Mouse (Mus musculus) erythroblast, adult 5-6 weeks (primary cell): ENCODE results near the gene Nol12. TPM values are rescaled to one million over a fixed set of nuclear protein-coding genes. Genes with fewer than 3 reads are reported as not detected.

Experiments
- ATAC-seq: replicated peaks from 2 replicates; pipeline ENCODE4 v1.8.0; 2016; ENCODE audit warnings: moderate number of reproducible peaks, mild to moderate bottlenecking, moderate TSS enrichment, inconsistent platforms; ENCODE audit not compliant: poor library complexity, low FRiP score, severe bottlenecking
- total RNA-seq, 2 experiments: library from RNA; stranded (forward) in 1 of 2; stranded (reverse) in 1 of 2; fragments of 150-400 nt in 1 of 2; fragments of 200-764, 138-1000 nt in 1 of 2; gene quantifications; 2 replicates each; pipeline versions ENCODE4 v1.2.3 to v1.2.4; 2015 to 2017; ENCODE audit warnings: low replicate concordance in 2 of 2

Nol12 gene
- total RNA-seq, 2 experiments from 2014 or later, result 1.5 to 7.6 TPM

GRCm38 (mm10) chr15:78940325-78940724 is 5.6 kb downstream of the Nol12 start:
- no peak for ATAC-seq

GRCm38 (mm10) chr15:78942663-78943062 is 7.9 kb downstream of the Nol12 start:
- peak; percentile 78 for ATAC-seq

- no peak for ATAC-seq
These were observed 11.5 kb downstream of the Nol12 start for GRCm38 (mm10) chr15:78946232-78946631.

DNA sequence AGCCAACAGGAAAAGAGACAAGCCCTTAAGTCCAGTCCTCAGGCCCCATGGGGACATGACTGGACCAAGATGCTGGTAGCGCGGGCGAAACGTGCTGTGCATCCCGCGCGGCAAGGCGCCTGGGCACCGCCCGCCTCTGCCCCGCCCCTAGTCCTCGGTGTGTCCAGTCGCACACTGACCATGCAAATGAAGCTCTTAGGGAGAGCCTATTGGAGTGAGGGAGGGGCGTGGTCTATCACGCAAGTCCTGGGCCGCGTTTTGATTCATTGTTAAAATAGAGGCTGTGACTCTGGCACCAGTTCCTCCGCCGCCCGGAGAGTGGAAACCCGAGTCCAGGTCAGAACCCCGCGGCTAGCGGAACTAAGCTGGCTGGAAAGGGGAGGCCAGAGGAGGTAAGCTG is 12.9 kb downstream of the Nol12 start, which contains the start of gene Triobp:
Gene Triobp, plus strand, starts transcription at position 68 of the 400 bp plus-strand sequence.
- ATAC-seq, result peak; percentile 78

- ATAC-seq, result no peak
These were observed 13.5 kb downstream of the Nol12 start for GRCm38 (mm10) chr15:78948152-78948725.

DNA sequence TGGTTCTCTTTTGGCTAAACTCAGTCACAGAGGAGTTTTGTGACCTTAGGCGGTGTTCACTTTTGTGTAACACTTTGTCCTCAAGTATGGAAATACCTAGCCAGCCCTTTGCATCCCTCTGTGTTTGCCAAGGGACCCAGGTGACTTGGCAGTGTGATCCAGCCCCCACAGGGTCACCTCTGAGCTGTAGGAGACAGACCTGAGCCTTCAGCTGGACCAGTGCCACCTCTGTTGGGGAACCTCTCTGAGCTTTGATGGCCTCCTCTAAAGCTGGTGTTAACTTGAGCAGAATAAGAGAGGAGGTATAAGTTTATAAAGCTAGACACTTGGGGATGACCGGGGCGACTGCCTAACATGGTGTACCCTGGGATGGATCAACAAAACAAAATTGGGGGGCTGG is 14.2 kb downstream of the Nol12 start:
- no peak for ATAC-seq

GRCm38 (mm10) chr15:78955663-78956062 is 20.9 kb downstream of the Nol12 start:
- ATAC-seq, result no peak

GRCm38 (mm10) chr15:78956351-78956750 is 21.6 kb downstream of the Nol12 start:
- peak; percentile 50; the same call in 1 of the 2 replicates for ATAC-seq

GRCm38 (mm10) chr15:78957021-78957420 is 22.3 kb downstream of the Nol12 start:
- ATAC-seq, result no peak

GRCm38 (mm10) chr15:78959537-78959936 is 24.8 kb downstream of the Nol12 start:
- no peak for ATAC-seq

DNA sequence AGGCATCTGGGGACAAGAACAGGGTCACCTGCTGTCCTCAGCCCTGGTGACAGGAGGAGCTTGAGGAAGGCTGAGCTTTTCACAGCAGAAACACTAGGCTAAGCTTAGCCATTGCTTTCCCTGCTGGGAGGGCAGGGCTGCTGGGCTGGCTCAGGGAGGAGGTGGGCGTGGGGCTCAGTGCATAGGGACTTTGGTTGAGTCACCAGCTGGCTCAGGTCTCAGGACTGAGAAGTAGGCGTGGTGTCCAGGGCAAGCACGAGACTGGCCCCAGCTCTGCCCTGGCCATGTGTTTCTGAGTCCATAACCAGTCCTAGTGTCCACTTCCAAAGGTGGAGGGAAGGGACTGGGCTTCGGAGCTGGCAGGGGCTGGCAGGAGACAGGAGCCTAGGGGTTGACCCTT is 25.4 kb downstream of the Nol12 start:
- no peak for ATAC-seq

DNA sequence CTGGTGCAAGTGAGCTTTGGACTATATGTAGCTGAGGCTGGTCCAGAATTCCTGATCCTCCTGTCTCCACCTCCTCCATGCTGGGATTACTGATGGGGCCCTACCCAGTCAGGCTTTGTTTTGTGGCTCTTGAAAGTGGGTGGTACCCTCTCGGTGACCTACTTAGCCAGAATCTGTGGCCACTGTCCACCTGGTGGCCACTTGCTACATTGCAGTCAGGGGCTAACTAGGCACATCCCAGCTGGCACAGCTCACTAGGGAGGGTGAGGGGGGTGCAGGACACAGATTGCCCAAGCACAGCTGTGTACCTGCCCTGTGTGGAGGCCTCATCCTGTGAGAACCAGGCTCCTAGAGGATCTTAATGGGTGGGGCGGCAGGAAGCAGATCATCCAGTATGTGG is 28.2 kb downstream of the Nol12 start:
- peak; percentile 72 for ATAC-seq

GRCm38 (mm10) chr15:78971626-78972025 is 36.9 kb downstream of the Nol12 start:
- ATAC-seq, result no peak

- ATAC-seq, result no peak
These were observed 39.2 kb downstream of the Nol12 start for GRCm38 (mm10) chr15:78973950-78974349.

- no peak for ATAC-seq
These were observed 43.0 kb downstream of the Nol12 start for GRCm38 (mm10) chr15:78977676-78978159.

DNA sequence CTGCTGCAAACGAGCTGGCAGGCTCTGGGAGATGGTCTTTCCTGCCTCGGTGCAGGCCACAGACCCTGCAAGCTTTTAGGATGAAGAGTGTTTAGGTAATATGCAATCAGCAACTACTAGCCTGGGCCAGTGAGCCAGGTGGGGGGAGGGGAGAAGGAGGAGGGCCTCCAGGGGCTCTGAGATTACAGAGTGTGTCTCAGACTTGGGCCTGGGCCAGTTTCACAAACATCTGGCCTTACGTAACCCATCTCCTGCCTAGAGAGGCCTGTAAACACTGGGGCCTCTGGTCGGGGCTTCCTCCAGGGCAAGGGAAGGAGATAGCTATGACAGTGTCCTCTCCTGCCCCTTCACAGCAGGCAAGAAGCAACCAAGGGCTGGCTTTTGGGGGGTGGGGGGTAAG is 44.1 kb downstream of the Nol12 start:
- no peak for ATAC-seq

DNA sequence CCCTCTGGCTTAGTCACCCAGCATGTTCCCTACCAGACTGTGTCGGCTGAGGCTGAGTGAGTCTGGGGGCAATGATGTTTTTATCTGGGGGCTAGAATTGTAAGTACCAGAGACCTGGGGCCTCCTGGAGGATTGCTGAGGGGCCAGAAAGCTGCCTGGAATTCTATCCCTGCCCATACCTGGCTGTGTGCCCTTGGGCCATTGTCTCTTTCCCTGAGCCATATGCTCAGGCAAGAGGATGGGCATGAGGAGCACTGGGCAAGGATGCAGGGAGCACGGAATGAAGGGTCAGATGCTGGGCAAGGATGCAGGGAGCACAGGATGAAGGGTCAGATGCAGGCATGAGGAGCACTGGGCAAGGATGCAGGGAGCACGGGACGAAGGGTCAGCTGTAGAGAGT is 45.4 kb downstream of the Nol12 start:
- no peak for ATAC-seq

DNA sequence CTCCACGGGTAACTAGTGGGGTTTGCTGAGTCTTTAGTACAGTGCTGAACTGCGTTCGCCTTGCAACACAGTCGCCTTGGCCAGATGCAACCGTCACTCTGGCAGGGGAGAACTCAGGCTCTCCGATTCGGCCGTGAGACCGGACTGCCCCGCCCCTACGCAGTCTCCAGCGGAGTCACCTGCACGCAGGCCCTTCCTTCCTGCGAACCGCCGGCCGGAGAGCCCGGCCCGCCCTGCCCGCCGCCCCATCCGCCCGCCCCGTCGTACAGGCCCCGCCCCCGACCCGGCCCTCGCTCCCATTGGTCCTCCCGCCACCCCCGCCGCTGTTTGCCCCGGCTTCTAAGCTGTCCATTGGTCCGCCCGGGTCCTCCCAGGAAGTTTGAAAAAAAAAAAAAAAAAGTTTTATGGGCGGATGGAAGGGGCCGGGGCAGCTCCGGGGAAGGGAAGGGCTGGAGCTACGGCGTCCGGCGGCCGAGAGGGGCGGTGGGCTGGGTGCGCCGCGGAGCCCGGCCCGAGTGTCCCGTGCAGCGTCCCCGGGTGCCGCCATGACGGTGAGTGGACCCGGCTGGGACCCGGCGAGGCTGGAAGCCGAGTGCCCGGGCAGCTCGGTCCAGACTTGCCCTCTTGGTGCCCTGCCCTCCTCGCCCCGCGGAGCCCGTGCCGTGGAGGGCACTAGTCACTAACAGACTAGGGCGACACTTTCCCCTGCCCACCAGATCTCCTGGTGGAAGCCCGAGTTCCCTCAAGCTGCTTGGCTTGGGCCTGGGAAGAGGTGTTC is 48.1 kb downstream of the Nol12 start:
- peak; percentile 85 for ATAC-seq

DNA sequence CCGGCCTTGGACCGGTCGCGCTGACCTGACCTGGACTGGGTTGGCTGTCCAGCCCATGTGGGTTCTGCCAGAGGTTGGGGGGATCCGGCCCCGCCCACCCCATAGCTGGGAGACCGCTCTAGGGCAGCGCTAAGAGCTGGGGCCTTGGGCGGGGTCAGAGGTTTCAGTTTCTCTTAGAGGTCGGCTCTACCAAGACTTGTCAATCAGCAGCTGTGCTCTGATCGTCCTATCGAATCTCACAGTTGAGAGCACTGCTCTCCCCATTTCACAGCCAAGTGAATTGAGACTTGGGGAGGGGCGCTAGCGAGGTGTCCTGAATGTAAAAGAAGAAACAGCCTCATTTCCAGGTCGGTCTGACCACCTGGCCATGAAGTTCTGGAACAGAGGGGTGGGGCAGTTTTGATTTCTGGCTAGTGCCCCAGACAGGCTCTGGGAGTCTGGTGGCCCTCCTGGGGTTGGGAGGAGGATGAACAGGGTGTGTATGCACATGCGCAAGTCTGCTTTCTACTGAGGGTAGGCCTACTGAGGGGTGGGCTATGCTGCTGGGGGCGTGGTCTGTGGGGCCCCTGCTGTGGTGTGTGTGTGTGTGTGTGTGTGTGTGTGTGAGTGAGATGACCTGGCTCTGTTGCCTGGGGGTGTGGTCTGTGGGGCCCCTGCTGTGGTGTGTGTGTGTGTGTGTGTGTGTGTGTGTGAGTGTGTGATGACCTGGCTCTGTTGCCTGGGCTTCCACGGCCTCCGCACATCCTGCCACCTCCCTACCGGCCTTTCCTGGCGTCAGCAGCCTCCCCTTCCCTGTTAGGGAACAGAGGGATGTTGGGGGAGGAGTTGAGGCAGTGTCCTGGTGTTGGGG is 48.9 kb downstream of the Nol12 start:
- peak; percentile 54 for ATAC-seq

DNA sequence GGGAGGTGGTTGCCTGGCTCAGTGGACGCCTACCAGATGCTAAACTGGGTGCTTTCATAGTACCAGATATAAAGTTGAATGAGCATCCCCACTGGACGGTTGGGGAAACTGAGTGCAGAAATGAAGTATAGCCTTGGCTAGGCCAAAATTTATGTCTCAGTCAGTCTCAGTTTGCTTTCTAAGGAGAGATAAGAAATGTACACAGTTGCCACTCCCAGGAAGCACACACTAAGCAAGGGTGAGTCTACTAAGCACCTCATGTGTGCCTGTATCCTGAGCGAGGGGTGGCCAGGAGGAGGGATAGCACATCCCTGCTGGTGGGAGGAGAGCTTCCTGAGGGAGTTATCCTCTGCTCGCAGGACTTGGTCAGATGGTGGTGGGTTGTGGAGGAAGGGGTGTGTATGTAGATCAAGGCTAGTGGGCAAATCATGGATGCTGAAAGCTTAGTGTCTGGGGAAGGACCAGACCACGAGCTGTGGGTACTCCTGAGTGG is 49.6 kb downstream of the Nol12 start:
- ATAC-seq, result no peak
